Mouse (Mus musculus) limb, embryonic 11.5 days (tissue): ENCODE data around the gene Ms4a15. TPM values are rescaled to one million over a fixed set of nuclear protein-coding genes. Genes with fewer than 3 reads are reported as not detected.

Experiments used
- ATAC-seq: fragments of 200-750 bp; cut with Nextera tagmentation; 2 replicates; pipeline ENCODE4 v1.8.0; 2017; ENCODE audit warnings: low read depth; ENCODE audit not compliant: insufficient number of reproducible peaks, low FRiP score, low TSS enrichment
- DNase-seq: peaks from one replicate; pipeline ENCODE4 v3.0.0-alpha.2; 2015; ENCODE audit warnings: low spot score
- H3K27ac ChIP-seq: fragments of 300-500 bp; sonication (generic); replicated peaks from 2 replicates; pipeline ENCODE4 v1.5.1; 2014; ENCODE audit warnings: low read depth, mild to moderate bottlenecking, low read length
- H3K27me3 ChIP-seq: fragments of 300-500 bp; sonication (generic); 2 replicates; pipeline ENCODE4 v1.6.1; 2014; ENCODE audit warnings: mild to moderate bottlenecking, low read length, mixed read lengths; ENCODE audit not compliant: control insufficient read depth, insufficient read depth
- H3K36me3 ChIP-seq: fragments of 300-500 bp; sonication (generic); 2 replicates; pipeline ENCODE4 v1.6.1; 2014; ENCODE audit warnings: mild to moderate bottlenecking, low read length, moderate library complexity, mixed read lengths; ENCODE audit not compliant: control insufficient read depth, insufficient read depth
- H3K4me1 ChIP-seq: fragments of 300-500 bp; sonication (generic); 2 replicates; pipeline ENCODE4 v1.6.1; 2014; ENCODE audit warnings: low read length, mixed read lengths; ENCODE audit not compliant: control insufficient read depth, insufficient read depth
- H3K4me2 ChIP-seq: fragments of 300-500 bp; sonication (generic); 2 replicates; pipeline ENCODE4 v1.6.1; 2014; ENCODE audit warnings: low read depth, mild to moderate bottlenecking, moderate library complexity; ENCODE audit not compliant: severe bottlenecking
- H3K4me3 ChIP-seq: fragments of 300-500 bp; sonication (generic); 2 replicates; pipeline ENCODE4 v1.5.1; 2014; ENCODE audit warnings: low read depth, low read length
- H3K9ac ChIP-seq: fragments of 300-500 bp; sonication (generic); 2 replicates; pipeline ENCODE4 v1.6.1; 2014; ENCODE audit warnings: mild to moderate bottlenecking, low read length
- H3K9me3 ChIP-seq: fragments of 300-500 bp; sonication (generic); 2 replicates; pipeline ENCODE4 v1.6.1; 2016; ENCODE audit warnings: low read length; ENCODE audit not compliant: control insufficient read depth
- WGBS: fragments of 180-500 bp; shearing (Covaris S2); extraction: QIAGEN DNeasy Blood & Tissue Kit; methylation state at CpG from one replicate; pipeline ENCODE4 v1.1.7; 2014; 5-methylcytosine and 5-hydroxymethylcytosine counted together
- polyA plus RNA-seq: library from polyadenylated mRNA; unstranded; fragments of >200 nt; fragmentation: Nextera tagmentation; extraction: Ambion mirVana; gene quantifications from 2 replicates; pipeline ENCODE4 v1.2.1, GENCODE M21; 2014

The Ms4a15 gene
- polyA plus RNA-seq, 1 experiment from 2014 or later = not detected

DNA sequence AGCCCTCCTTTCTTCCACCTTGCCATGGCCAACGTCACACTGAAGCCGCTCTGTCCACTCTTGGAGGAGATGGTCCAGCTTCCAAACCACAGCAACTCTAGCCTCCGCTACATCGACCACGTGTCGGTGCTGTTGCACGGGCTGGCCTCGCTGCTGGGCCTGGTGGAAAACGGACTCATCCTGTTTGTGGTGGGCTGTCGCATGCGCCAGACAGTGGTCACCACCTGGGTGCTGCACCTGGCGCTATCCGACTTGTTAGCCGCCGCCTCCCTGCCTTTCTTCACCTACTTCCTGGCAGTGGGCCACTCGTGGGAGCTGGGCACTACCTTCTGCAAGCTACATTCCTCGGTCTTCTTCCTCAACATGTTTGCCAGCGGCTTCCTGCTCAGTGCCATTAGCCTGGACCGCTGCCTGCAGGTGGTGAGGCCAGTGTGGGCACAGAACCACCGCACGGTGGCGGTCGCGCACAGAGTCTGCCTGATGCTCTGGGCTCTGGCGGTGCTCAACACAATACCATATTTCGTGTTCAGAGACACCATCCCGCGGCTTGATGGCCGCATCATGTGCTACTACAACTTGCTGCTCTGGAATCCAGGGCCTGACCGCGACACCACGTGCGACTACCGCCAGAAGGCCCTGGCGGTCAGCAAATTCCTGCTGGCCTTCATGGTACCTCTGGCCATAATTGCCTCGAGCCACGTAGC is 52.8 kb downstream of the Ms4a15 start:
- 17% methylated on average over 37 of the region's 37 CpGs for WGBS
- H3K4me2 ChIP-seq = peak overlapping the region; percentile 88
- no peaks in the 10 kb centered on the region; the same call in 1 of the 2 replicates for H3K9me3 ChIP-seq
- H3K4me1 ChIP-seq = 0 out of 2 replicates have a peak, but pooled peaks cover 4% of the 10 kb centered on the region
- H3K27me3 ChIP-seq = no peaks in the 10 kb centered on the region
- ATAC-seq (peak; percentile 83), DNase-seq (peak; percentile 94)
- H3K36me3 ChIP-seq = peaks cover 17% of the 10 kb centered on the region
- no peak overlapping the region for H3K27ac ChIP-seq
- H3K4me3 ChIP-seq = peak overlapping the region; percentile 38
- peak overlapping the region; percentile 81 for H3K9ac ChIP-seq

DNA sequence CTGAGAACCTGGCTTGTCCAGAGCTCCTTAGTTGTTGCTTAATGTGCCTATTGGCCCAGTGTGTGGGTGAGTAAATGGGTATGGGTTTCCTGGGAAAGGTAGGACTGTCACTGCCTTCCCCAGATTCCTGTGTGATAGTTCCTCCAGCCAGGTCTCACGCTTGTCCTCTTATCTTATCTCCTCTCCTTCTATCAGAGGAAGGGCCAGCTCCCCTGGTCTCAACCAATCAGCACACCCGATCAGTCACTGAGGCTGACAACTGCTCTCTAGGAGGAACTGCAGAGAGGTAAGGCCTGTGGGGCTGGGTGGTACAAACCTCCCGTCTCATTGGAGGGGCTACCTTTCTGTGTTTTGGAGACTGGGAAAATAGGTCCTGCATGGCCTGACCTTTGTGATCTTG is 54.3 kb downstream of the Ms4a15 start:
- 0 out of 2 replicates have a peak, but pooled peaks cover 4% of the 10 kb centered on the region for H3K4me1 ChIP-seq
- H3K27ac ChIP-seq = no peak overlapping the region
- no peak overlapping the region for H3K9ac ChIP-seq
- H3K4me3 ChIP-seq = no peak overlapping the region
- H3K27me3 ChIP-seq = no peaks in the 10 kb centered on the region
- H3K9me3 ChIP-seq = no peaks in the 10 kb centered on the region; the same call in 1 of the 2 replicates
- H3K36me3 ChIP-seq = peaks cover 7% of the 10 kb centered on the region; the same call in 1 of the 2 replicates
- 43% methylated on average over 3 of the region's 3 CpGs for WGBS
- ATAC-seq = no peak
- H3K4me2 ChIP-seq = no peak overlapping the region
- no peak for DNase-seq

DNA sequence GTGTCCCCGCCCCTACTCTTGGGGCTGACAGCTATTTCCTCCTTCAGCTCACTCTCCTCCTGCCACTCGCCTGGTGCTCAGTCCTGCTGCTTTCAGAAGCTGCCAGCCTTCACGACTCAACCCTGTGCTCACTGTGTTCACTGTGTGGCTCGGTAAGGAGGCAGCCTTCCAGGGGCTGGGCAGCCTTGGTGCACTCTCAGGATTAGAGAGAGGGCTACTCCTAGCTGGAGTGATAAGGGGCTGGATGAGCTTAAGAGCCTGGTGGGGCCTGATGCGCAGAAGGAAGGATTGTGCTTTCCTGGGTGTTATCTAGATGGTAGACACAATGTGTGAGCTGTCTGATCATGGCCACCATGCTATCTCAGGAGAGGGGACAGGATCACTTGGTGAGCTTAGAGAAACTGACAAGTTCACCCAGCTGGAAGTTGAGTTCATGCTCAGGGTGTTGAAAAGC is 55.9 kb downstream of the Ms4a15 start, which contains the start of gene Ptgdr2:
TSS of gene Ptgdr2 (plus strand) at position 51 of the 454 bp plus-strand sequence.
- ATAC-seq = no peak
- Histone ChIP-seq H3K27ac (no peak within 1 kb of the TSS), H3K4me2 (no peak within 1 kb of the TSS), H3K4me1 (0 out of 2 replicates have a peak, but pooled peaks cover 4% of the 10 kb centered on the region), H3K36me3 (no peaks in the 10 kb centered on the region), H3K9ac (no peak within 1 kb of the TSS), H3K9me3 (no peaks in the 10 kb centered on the region; the same call in 1 of the 2 replicates), H3K4me3 (no peak within 1 kb of the TSS), H3K27me3 (no peaks in the 10 kb centered on the region)
- WGBS = 34% methylated on average over 5 of the region's 5 CpGs
- DNase-seq = no peak

DNA sequence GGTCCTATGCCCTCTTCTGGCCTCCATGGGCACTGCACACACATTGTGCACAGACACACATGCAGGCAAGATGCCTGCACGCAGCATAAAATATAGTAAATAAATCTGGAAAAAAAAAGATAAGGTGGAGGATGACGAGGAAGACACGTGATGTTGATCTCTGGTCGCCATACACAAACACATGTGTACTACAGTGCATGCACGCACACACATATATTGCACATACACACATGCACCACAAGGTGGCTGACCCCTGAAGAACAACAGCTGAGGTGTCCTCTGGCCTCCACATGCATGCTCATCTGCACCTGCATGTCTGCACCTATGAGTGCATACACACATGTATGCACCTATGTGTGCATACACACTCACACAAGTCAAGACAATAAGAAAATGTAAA is 57.0 kb downstream of the Ms4a15 start:
- Histone ChIP-seq H3K36me3 (no peaks in the 10 kb centered on the region), H3K9me3 (no peaks in the 10 kb centered on the region; the same call in 1 of the 2 replicates), H3K27me3 (no peaks in the 10 kb centered on the region), H3K4me1 (0 out of 2 replicates have a peak, but pooled peaks cover 3% of the 10 kb centered on the region), H3K4me3 (no peak overlapping the region), H3K4me2 (no peak overlapping the region), H3K9ac (no peak overlapping the region), H3K27ac (no peak overlapping the region)
- no peak for ATAC-seq
- WGBS = 86% methylated on average over 5 of the region's 5 CpGs
- no peak for DNase-seq

DNA sequence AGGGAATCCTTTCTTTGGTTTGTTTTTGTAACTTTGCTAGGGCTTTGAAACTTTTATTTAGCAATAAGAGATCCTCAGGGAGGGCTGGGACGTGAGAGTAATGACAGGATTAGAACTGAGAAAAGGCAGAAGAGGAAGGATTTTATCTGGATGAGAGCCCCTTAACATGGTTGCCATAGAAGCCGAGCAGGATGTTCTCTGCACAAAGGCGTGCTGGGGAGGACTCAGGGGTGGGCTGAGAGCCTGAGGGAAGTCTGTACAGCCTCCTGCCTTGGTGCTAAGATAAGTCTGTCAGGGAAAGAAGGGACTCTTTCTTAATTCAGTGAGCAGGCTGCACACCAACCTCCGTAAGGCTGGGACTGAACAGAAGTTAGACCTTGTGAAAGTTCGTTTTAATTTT is 58.0 kb downstream of the Ms4a15 start:
- no peaks in the 10 kb centered on the region for H3K36me3 ChIP-seq
- DNase-seq (no peak), ATAC-seq (no peak)
- H3K9me3 ChIP-seq = no peaks in the 10 kb centered on the region; the same call in 1 of the 2 replicates
- H3K4me2 ChIP-seq = no peak overlapping the region
- WGBS = 70% methylated on average over 5 of the region's 5 CpGs
- H3K27ac ChIP-seq = no peak overlapping the region
- H3K9ac ChIP-seq = no peak overlapping the region
- no peaks in the 10 kb centered on the region for H3K27me3 ChIP-seq
- no peak overlapping the region for H3K4me3 ChIP-seq
- no peaks in the 10 kb centered on the region for H3K4me1 ChIP-seq

DNA sequence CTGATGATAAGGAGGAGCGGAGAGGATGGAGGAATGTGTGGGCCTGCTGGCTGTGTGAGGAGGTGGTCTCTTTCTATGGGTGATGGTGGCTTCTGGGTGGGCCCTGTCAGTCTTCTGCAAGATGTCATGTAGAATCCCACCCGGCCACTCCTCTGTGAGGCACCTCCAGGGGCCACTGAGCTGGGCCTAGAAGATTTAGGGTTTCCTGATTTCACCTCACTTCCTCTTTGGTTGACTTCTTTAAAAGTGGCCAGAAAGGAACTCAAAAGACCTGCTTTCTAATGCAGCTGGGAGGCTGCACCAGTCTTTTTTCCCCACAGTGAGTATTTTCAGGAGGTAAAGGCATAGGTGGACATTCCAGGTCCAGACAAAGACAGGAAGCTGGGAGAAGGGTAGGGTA is 62.4 kb downstream of the Ms4a15 start:
- DNase-seq = no peak
- H3K9ac ChIP-seq = no peak overlapping the region
- no peaks in the 10 kb centered on the region for H3K36me3 ChIP-seq
- no peaks in the 10 kb centered on the region for H3K27me3 ChIP-seq
- H3K9me3 ChIP-seq = no peaks in the 10 kb centered on the region
- no peak overlapping the region for H3K27ac ChIP-seq
- H3K4me1 ChIP-seq = no peaks in the 10 kb centered on the region
- WGBS = 91% methylated on average over 2 of the region's 2 CpGs
- no peak overlapping the region for H3K4me2 ChIP-seq
- no peak for ATAC-seq
- no peak overlapping the region for H3K4me3 ChIP-seq

Other genes starting within 250 kb of the Ms4a15 start
- gene Cd6, start 163.2 kb downstream of the Ms4a15 start, polyA plus RNA-seq = 0.13 and 0.20 TPM in 2 replicates
- gene Slc15a3, start 153.5 kb downstream of the Ms4a15 start, polyA plus RNA-seq = 0.15 and 0.16 TPM in 2 replicates
- gene Tmem132a, start 123.3 kb downstream of the Ms4a15 start, polyA plus RNA-seq = 87.0 and 89.0 TPM in 2 replicates
- 69.6 and 71.1 TPM in 2 replicates for gene Tmem109, start 111.2 kb downstream of the Ms4a15 start, polyA plus RNA-seq
- 55.3 and 59.0 TPM in 2 replicates for gene Prpf19, start 98.0 kb downstream of the Ms4a15 start, polyA plus RNA-seq
- not detected in 2 replicates for gene Zp1, start 72.6 kb downstream of the Ms4a15 start, polyA plus RNA-seq
- not detected in 2 replicates for gene Ptgdr2, start 56.1 kb downstream of the Ms4a15 start, polyA plus RNA-seq
- 30.2 and 32.3 TPM in 2 replicates for gene Ccdc86, start 44.0 kb downstream of the Ms4a15 start, polyA plus RNA-seq
- not detected in 2 replicates for gene Ms4a10, start 18.6 kb downstream of the Ms4a15 start, polyA plus RNA-seq
- not detected in 2 replicates for gene Ms4a18, start 24.8 kb upstream of the Ms4a15 start, polyA plus RNA-seq
- not detected in 2 replicates for gene Ms4a8a, start 87.9 kb upstream of the Ms4a15 start, polyA plus RNA-seq
- not detected in 2 replicates for gene 1700017D01Rik, start 137.6 kb upstream of the Ms4a15 start, polyA plus RNA-seq
- gene 1700025F22Rik, start 172.1 kb upstream of the Ms4a15 start, polyA plus RNA-seq = not detected in 2 replicates
- gene Ms4a13, start 203.5 kb upstream of the Ms4a15 start, polyA plus RNA-seq = not detected in 2 replicates
- not detected in 2 replicates for gene Ms4a12, start 239.2 kb upstream of the Ms4a15 start, polyA plus RNA-seq